Mouse (Mus musculus): Measurements from ENCODE around the gene Vmn1r116. TPM values are rescaled to one million over a fixed set of nuclear protein-coding genes. Genes with fewer than 3 reads are reported as not detected.

Gene Vmn1r116
- polyA plus RNA-seq (2014; fragmentation: Illumina TruSeq; extraction: RNeasy Lipid Tissue Mini Kit (QIAGEN cat#74804); ENCODE audit: low read depth, low replicate concordance) = not detected

DNA sequence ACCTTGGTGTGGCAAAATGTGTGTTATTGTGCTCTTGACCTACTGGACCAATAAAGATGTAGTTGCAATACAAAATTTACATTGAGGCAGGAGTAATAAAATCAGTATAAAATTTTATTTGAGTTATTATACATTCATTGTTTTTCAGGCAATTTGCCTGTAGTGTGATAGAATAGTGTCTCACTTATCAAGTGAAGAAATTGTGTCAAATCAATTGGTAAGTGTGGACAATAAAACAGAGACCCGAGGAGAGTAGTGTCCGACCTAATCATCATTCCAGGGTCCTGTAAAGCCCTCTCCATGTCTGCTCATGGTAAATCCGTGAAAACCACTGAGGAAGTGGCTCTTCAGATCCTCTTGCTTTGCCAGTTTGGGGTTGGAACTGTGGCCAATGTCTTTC, at the start of gene Vmn1r116:
Gene Vmn1r116, plus strand, starts transcription at position 301 of the 400 bp plus-strand sequence.

DNA sequence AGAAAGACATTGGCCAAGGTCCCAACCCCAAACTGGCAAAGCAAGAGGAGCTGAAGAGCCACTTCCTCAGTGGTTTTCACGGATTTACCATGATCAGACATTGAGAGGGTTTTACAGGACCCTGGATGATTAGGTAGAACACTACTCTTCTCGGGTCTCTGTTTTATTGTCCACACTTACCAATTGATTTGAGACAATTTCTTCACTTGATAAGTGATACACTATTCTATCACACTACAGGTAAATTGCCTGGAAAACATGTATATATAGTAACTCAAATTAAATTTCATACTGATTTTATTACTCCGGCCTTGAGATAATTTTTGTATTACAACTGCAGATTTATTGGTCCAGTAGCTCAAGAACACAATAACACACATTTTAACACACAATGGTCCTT, 27.2 kb upstream of the Vmn1r116 start, which contains the start of gene Vmn1r115:
Gene Vmn1r115, minus strand, starts transcription at position 101 of the 400 bp plus-strand sequence.

DNA sequence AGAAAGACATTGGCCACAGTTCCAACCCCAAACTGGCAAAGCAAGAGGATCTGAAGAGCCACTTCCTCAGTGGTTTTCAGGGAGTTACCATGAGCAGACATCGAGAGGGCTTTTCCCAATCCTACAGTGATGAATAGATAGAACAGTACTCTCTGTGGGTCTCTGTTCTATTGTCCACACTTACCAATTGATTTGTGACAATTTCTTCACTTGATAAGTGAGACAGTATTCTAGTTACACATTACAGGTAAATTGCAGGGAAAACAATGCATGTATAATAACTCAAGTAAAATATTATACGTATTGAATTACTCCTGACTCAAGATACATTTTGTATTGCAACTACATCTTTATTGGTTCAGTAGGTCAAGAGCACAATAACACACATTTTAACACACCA, 12.0 kb downstream of the Vmn1r116 start, which contains the start of gene Vmn1r117:
Gene Vmn1r117, minus strand, starts transcription at position 101 of the 400 bp plus-strand sequence.

GRCm38 (mm10) chr7:20912247-20912646, 40.2 kb downstream of the Vmn1r116 start, which contains the start of gene Vmn1r118:
Vmn1r118 (minus strand) TSS chr7:20912347.

Other genes starting within 250 kb of the Vmn1r116 start
- not detected for gene Vmn1r107, start 203.3 kb upstream of the Vmn1r116 start, polyA plus RNA-seq (2014; fragmentation: Illumina TruSeq; extraction: RNeasy Lipid Tissue Mini Kit (QIAGEN cat#74804); ENCODE audit: low read depth, low replicate concordance)
- not detected for gene Vmn1r111, start 169.0 kb upstream of the Vmn1r116 start, polyA plus RNA-seq (2014; fragmentation: Illumina TruSeq; extraction: RNeasy Lipid Tissue Mini Kit (QIAGEN cat#74804); ENCODE audit: low read depth, low replicate concordance)
- gene Gm10668, start 141.6 kb upstream of the Vmn1r116 start, polyA plus RNA-seq (2014; fragmentation: Illumina TruSeq; extraction: RNeasy Lipid Tissue Mini Kit (QIAGEN cat#74804); ENCODE audit: low read depth, low replicate concordance) = not detected
- not detected for gene Vmn1r112, start 101.1 kb upstream of the Vmn1r116 start, polyA plus RNA-seq (2014; fragmentation: Illumina TruSeq; extraction: RNeasy Lipid Tissue Mini Kit (QIAGEN cat#74804); ENCODE audit: low read depth, low replicate concordance)
- gene Vmn1r113, start 85.0 kb upstream of the Vmn1r116 start, polyA plus RNA-seq (2014; fragmentation: Illumina TruSeq; extraction: RNeasy Lipid Tissue Mini Kit (QIAGEN cat#74804); ENCODE audit: low read depth, low replicate concordance) = not detected
- gene Vmn1r114, start 60.1 kb upstream of the Vmn1r116 start, polyA plus RNA-seq (2014; fragmentation: Illumina TruSeq; extraction: RNeasy Lipid Tissue Mini Kit (QIAGEN cat#74804); ENCODE audit: low read depth, low replicate concordance) = not detected
- gene Vmn1r115, start 27.3 kb upstream of the Vmn1r116 start, polyA plus RNA-seq (2014; fragmentation: Illumina TruSeq; extraction: RNeasy Lipid Tissue Mini Kit (QIAGEN cat#74804); ENCODE audit: low read depth, low replicate concordance) = not detected
- not detected for gene Vmn1r117, start 11.9 kb downstream of the Vmn1r116 start, polyA plus RNA-seq (2014; fragmentation: Illumina TruSeq; extraction: RNeasy Lipid Tissue Mini Kit (QIAGEN cat#74804); ENCODE audit: low read depth, low replicate concordance)
- gene Vmn1r118, start 40.1 kb downstream of the Vmn1r116 start, polyA plus RNA-seq (2014; fragmentation: Illumina TruSeq; extraction: RNeasy Lipid Tissue Mini Kit (QIAGEN cat#74804); ENCODE audit: low read depth, low replicate concordance) = not detected
- gene Vmn1r119, start 140.2 kb downstream of the Vmn1r116 start, polyA plus RNA-seq (2014; fragmentation: Illumina TruSeq; extraction: RNeasy Lipid Tissue Mini Kit (QIAGEN cat#74804); ENCODE audit: low read depth, low replicate concordance) = not detected
- gene Vmn1r120, start 181.5 kb downstream of the Vmn1r116 start, polyA plus RNA-seq (2014; fragmentation: Illumina TruSeq; extraction: RNeasy Lipid Tissue Mini Kit (QIAGEN cat#74804); ENCODE audit: low read depth, low replicate concordance) = not detected
- gene Vmn1r121, start 226.3 kb downstream of the Vmn1r116 start, polyA plus RNA-seq (2014; fragmentation: Illumina TruSeq; extraction: RNeasy Lipid Tissue Mini Kit (QIAGEN cat#74804); ENCODE audit: low read depth, low replicate concordance) = not detected

All from kidney, adult 10 weeks (tissue).